Mouse (Mus musculus) thymus, adult 2 months (tissue): ENCODE data around the gene Ltbr.

Source experiments
- CTCF ChIP-seq: fragments of 200-500 bp; IDR thresholded peaks from 2 replicates; pipeline ENCODE4 v1.5.1; 2012; ENCODE audit warnings: mild to moderate bottlenecking, control low read depth, low read length, moderate library complexity, borderline replicate concordance; ENCODE audit not compliant: control insufficient read depth, poor library complexity, insufficient read depth; ENCODE audit errors: extremely low read depth
- POLR2A ChIP-seq: fragments of 200-500 bp; IDR thresholded peaks from 2 replicates; pipeline ENCODE4 v1.6.1; 2012; ENCODE audit warnings: mild to moderate bottlenecking, low read length, control low read depth, moderate library complexity; ENCODE audit not compliant: control insufficient read depth, poor library complexity, insufficient read depth; ENCODE audit errors: extremely low read depth

DNA sequence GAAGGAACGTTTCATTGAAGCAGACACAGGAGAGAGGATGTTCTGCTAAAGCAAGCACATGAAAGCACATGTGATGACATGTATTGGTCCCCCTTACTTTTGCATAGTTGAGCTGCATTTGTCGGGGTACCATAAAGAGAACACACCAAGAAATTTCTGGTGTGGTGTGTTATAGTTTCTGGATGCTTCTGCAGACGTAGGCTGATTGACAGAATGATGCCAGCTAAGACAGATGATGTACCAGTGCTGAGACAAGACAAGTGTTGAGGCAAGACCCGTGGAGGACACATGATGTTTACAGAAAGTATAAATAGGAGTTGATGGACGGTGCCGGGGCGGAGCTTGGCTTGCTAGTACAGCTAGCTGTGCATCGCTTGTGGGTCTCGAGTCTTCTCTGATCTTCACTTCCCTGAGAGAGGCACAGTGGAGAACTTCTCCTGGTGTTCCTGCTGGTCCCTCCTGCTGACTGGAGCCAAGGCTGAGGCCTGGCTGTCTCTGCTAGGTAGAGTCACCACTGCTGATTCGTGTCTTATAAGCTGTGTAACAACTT is 53.6 kb downstream of the Ltbr start:
- no peak for TF ChIP-seq CTCF
- TF ChIP-seq POLR2A, result no peak
